Mouse (Mus musculus) midbrain, embryonic 16.5 days (tissue): ENCODE data around the gene Jakmip3. TPM values are rescaled to one million over a fixed set of nuclear protein-coding genes. Genes with fewer than 3 reads are reported as not detected.

Experiments used
- ATAC-seq: fragments of 200-750 bp; cut with Nextera tagmentation; 2 replicates; pipeline ENCODE4 v1.8.0; 2017; ENCODE audit warnings: moderate TSS enrichment
- H3K27ac ChIP-seq: fragments of 300-500 bp; sonication (generic); 2 replicates; pipeline ENCODE4 v1.5.1; 2014; ENCODE audit warnings: mild to moderate bottlenecking, low read length, mixed read lengths
- H3K27me3 ChIP-seq: fragments of 300-500 bp; sonication (generic); 2 replicates; pipeline ENCODE4 v1.6.1; 2014; ENCODE audit warnings: low read depth, low read length, mixed read lengths; ENCODE audit not compliant: control insufficient read depth, insufficient read depth
- H3K36me3 ChIP-seq: fragments of 300-500 bp; sonication (generic); 2 replicates; pipeline ENCODE4 v1.6.1; 2014; ENCODE audit warnings: mild to moderate bottlenecking, low read length, moderate library complexity, mixed read lengths; ENCODE audit not compliant: control insufficient read depth, insufficient read depth
- H3K4me1 ChIP-seq: fragments of 300-500 bp; sonication (generic); 2 replicates; pipeline ENCODE4 v1.6.1; 2014; ENCODE audit warnings: mild to moderate bottlenecking, low read length, mixed read lengths; ENCODE audit not compliant: control insufficient read depth, insufficient read depth
- H3K4me2 ChIP-seq: fragments of 300-500 bp; sonication (generic); 2 replicates; pipeline ENCODE4 v1.6.1; 2014; ENCODE audit warnings: mild to moderate bottlenecking, low read length, mixed read lengths
- H3K4me3 ChIP-seq: fragments of 300-500 bp; sonication (generic); 2 replicates; pipeline ENCODE4 v1.5.1; 2014; ENCODE audit warnings: low read depth, mild to moderate bottlenecking, low read length, moderate library complexity, mixed read lengths
- H3K9ac ChIP-seq: fragments of 300-500 bp; sonication (generic); 2 replicates; pipeline ENCODE4 v1.6.1; 2014; ENCODE audit warnings: low read depth, low read length, mixed read lengths
- H3K9me3 ChIP-seq: fragments of 300-500 bp; sonication (generic); replicated peaks from 2 replicates; pipeline ENCODE4 v1.6.1; 2014; ENCODE audit warnings: mild to moderate bottlenecking, low read length, mixed read lengths; ENCODE audit not compliant: control insufficient read depth, poor library complexity, severe bottlenecking
- WGBS: fragments of 180-500 bp; shearing (Covaris S2); extraction: QIAGEN DNeasy Blood & Tissue Kit; methylation state at CpG from one replicate; pipeline ENCODE4 v1.1.7; 2014; 5-methylcytosine and 5-hydroxymethylcytosine counted together
- polyA plus RNA-seq: library from polyadenylated mRNA; unstranded; fragments of >200 nt; fragmentation: Nextera tagmentation; extraction: Ambion mirVana; gene quantifications from 2 replicates; pipeline ENCODE4 v1.2.1, GENCODE M21; 2015

Jakmip3 gene
- polyA plus RNA-seq, 1 experiment from 2014 or later = 12.6 TPM

GRCm38 (mm10) chr7:139011027-139011426 is 70.5 kb downstream of the Jakmip3 start:
- no peak overlapping the region for H3K9ac ChIP-seq
- no peak overlapping the region for H3K27ac ChIP-seq
- H3K4me2 ChIP-seq = no peak overlapping the region
- 33% methylated on average over 3 of the region's 3 CpGs for WGBS
- no peak for ATAC-seq
- peaks cover 4% of the 10 kb centered on the region; the same call in 1 of the 2 replicates for H3K4me1 ChIP-seq
- no peaks in the 10 kb centered on the region; the same call in 1 of the 2 replicates for H3K36me3 ChIP-seq
- H3K4me3 ChIP-seq = no peak overlapping the region
- H3K27me3 ChIP-seq = no peaks in the 10 kb centered on the region
- no peaks in the 10 kb centered on the region for H3K9me3 ChIP-seq

GRCm38 (mm10) chr7:139011586-139011985 is 71.1 kb downstream of the Jakmip3 start:
- H3K9me3 ChIP-seq = no peaks in the 10 kb centered on the region
- H3K4me1 ChIP-seq = peaks cover 4% of the 10 kb centered on the region; the same call in 1 of the 2 replicates
- no peak overlapping the region for H3K9ac ChIP-seq
- H3K4me3 ChIP-seq = no peak overlapping the region
- no peaks in the 10 kb centered on the region; the same call in 1 of the 2 replicates for H3K36me3 ChIP-seq
- no peak for ATAC-seq
- H3K27ac ChIP-seq = no peak overlapping the region
- no peaks in the 10 kb centered on the region for H3K27me3 ChIP-seq
- no peak overlapping the region for H3K4me2 ChIP-seq
- WGBS = 84% methylated on average over 2 of the region's 2 CpGs

GRCm38 (mm10) chr7:139012767-139013369 is 72.3 kb downstream of the Jakmip3 start:
- H3K36me3 ChIP-seq = no peaks in the 10 kb centered on the region; the same call in 1 of the 2 replicates
- no peak overlapping the region for H3K9ac ChIP-seq
- H3K4me1 ChIP-seq = peaks cover 8% of the 10 kb centered on the region; the same call in 1 of the 2 replicates
- no peak overlapping the region for H3K27ac ChIP-seq
- H3K4me2 ChIP-seq = no peak overlapping the region
- no peak overlapping the region for H3K4me3 ChIP-seq
- no peaks in the 10 kb centered on the region for H3K9me3 ChIP-seq
- ATAC-seq = no peak
- WGBS = 82% methylated on average over 6 of the region's 6 CpGs
- H3K27me3 ChIP-seq = no peaks in the 10 kb centered on the region

GRCm38 (mm10) chr7:139015143-139015542 is 74.6 kb downstream of the Jakmip3 start:
- Histone ChIP-seq H3K4me3 (no peak overlapping the region), H3K4me1 (peaks cover 5% of the 10 kb centered on the region; the same call in 1 of the 2 replicates), H3K36me3 (no peaks in the 10 kb centered on the region), H3K27ac (no peak overlapping the region), H3K4me2 (no peak overlapping the region), H3K9me3 (no peaks in the 10 kb centered on the region), H3K9ac (no peak overlapping the region), H3K27me3 (no peaks in the 10 kb centered on the region)
- ATAC-seq = no peak
- WGBS = 79% methylated on average over 6 of the region's 6 CpGs

- Histone ChIP-seq H3K36me3 (no peaks in the 10 kb centered on the region), H3K9me3 (no peaks in the 10 kb centered on the region), H3K9ac (no peak overlapping the region), H3K4me3 (no peak overlapping the region), H3K27me3 (no peaks in the 10 kb centered on the region), H3K27ac (no peak overlapping the region), H3K4me2 (no peak overlapping the region), H3K4me1 (peaks cover 5% of the 10 kb centered on the region; the same call in 1 of the 2 replicates)
- WGBS = 35% methylated on average over 11 of the region's 11 CpGs
- no peak for ATAC-seq
Observed at GRCm38 (mm10) chr7:139016288-139016687, 75.8 kb downstream of the Jakmip3 start.

GRCm38 (mm10) chr7:139017249-139017903 is 76.8 kb downstream of the Jakmip3 start:
- 0 out of 2 replicates have a peak, but pooled peaks have one; percentile 30 for ATAC-seq
- no peaks in the 10 kb centered on the region for H3K27me3 ChIP-seq
- WGBS = 55% methylated on average over 15 of the region's 15 CpGs
- no peaks in the 10 kb centered on the region for H3K36me3 ChIP-seq
- H3K4me2 ChIP-seq = no peak overlapping the region
- H3K9ac ChIP-seq = no peak overlapping the region
- peak overlapping the region; percentile 53 for H3K27ac ChIP-seq
- H3K4me3 ChIP-seq = no peak overlapping the region
- no peaks in the 10 kb centered on the region for H3K9me3 ChIP-seq
- H3K4me1 ChIP-seq = peaks cover 5% of the 10 kb centered on the region; the same call in 1 of the 2 replicates

- 10% methylated on average over 17 of the region's 20 CpGs for WGBS
Observed at GRCm38 (mm10) chr7:139020884-139021283, 80.4 kb downstream of the Jakmip3 start.

GRCm38 (mm10) chr7:139021326-139021725 is 80.8 kb downstream of the Jakmip3 start:
- no peaks in the 10 kb centered on the region for H3K36me3 ChIP-seq
- H3K9ac ChIP-seq = no peak overlapping the region
- H3K27me3 ChIP-seq = no peaks in the 10 kb centered on the region
- H3K9me3 ChIP-seq = no peaks in the 10 kb centered on the region
- H3K4me3 ChIP-seq = no peak overlapping the region
- H3K4me1 ChIP-seq = peaks cover 5% of the 10 kb centered on the region; the same call in 1 of the 2 replicates
- no peak overlapping the region for H3K27ac ChIP-seq
- WGBS = 79% methylated on average over 1 of the region's 1 CpGs
- ATAC-seq = no peak
- no peak overlapping the region for H3K4me2 ChIP-seq

More at GRCm38 (mm10) chr7:139020884-139021283, 80.4 kb downstream of the Jakmip3 start:
- H3K9ac ChIP-seq = no peak overlapping the region
- H3K4me1 ChIP-seq = peaks cover 5% of the 10 kb centered on the region; the same call in 1 of the 2 replicates
- H3K36me3 ChIP-seq = no peaks in the 10 kb centered on the region
- no peaks in the 10 kb centered on the region for H3K9me3 ChIP-seq
- H3K27me3 ChIP-seq = no peaks in the 10 kb centered on the region
- H3K4me3 ChIP-seq = no peak overlapping the region
- H3K4me2 ChIP-seq = no peak overlapping the region; the same call in 1 of the 2 replicates
- no peak overlapping the region for H3K27ac ChIP-seq
- no peak for ATAC-seq

GRCm38 (mm10) chr7:139027136-139027535 is 86.6 kb downstream of the Jakmip3 start:
- 66% methylated on average over 5 of the region's 5 CpGs for WGBS

More at GRCm38 (mm10) chr7:139027136-139027535, 86.6 kb downstream of the Jakmip3 start:
- Histone ChIP-seq H3K9me3 (no peaks in the 10 kb centered on the region), H3K27me3 (no peaks in the 10 kb centered on the region), H3K36me3 (no peaks in the 10 kb centered on the region), H3K9ac (no peak overlapping the region), H3K27ac (no peak overlapping the region), H3K4me1 (no peaks in the 10 kb centered on the region), H3K4me3 (no peak overlapping the region), H3K4me2 (no peak overlapping the region)
- ATAC-seq = no peak
